Comparison of ENCODE assay signal across 8 mouse cellular contexts in genomic region chr13:92483348-92483747, GRCm38 (mm10). TPM values are rescaled to one million over a fixed set of nuclear protein-coding genes. Genes with fewer than 3 reads are reported as not detected.
DNase-seq lines count a peak whose midpoint lies in the region; ATAC-seq and TF ChIP-seq lines count a peak whose summit lies in the region.

No protein-coding gene starts in this region.

- DNase-seq in 3T3-L1 (ENCODE audit: low read depth, low spot score), result peak; percentile 69
- peak; percentile 14 to 25 for DNase-seq in adrenal gland, adult 18-20 months (ENCODE audit: low spot score in 2 of 2)
- DNase-seq in embryo, embryonic 11.5 days (ENCODE audit: low read depth, low spot score), result peak; percentile 30
- peak; percentile 36 to 38 for DNase-seq in heart, adult 2 months
- peak; percentile 56 to 64 for DNase-seq in kidney, adult 8-10 months
- DNase-seq in liver, adult 2 months (ENCODE audit: extremely low read depth, low read depth, low spot score), result peak; percentile 65
- peak; percentile 76 for DNase-seq in midbrain, postnatal 0 days (ENCODE audit: low spot score)

- peak overlapping the region; percentile 55 for H3K4me3 ChIP-seq in heart, adult 2 months
- H3K4me3 ChIP-seq in liver, adult 2 months (ENCODE audit: insufficient read depth, low read depth, low read length), result peak overlapping the region; percentile 63
- H3K4me3 ChIP-seq in midbrain, postnatal 0 days (ENCODE audit: low read depth, low read length), result peak overlapping the region; percentile 46
- H3K4me3 ChIP-seq in stomach, embryonic 14.5 days (ENCODE audit: low read depth, low read length), result peak overlapping the region; percentile 39

- TF ChIP-seq POLR2A in heart, adult 2 months (IDR thresholded peaks at IDR 0.05; ENCODE audit: insufficient read depth, low read depth, low read length), result no peak
- TF ChIP-seq POLR2A in liver, adult 2 months (IDR thresholded peaks at IDR 0.05; ENCODE audit: extremely low read depth, insufficient read depth, low read length), result no peak

- no peaks in the 10 kb centered on the region for H3K36me3 ChIP-seq in heart, adult 2 months (ENCODE audit: control insufficient read depth, insufficient read depth, low read length)
- H3K36me3 ChIP-seq in liver, adult 2 months (ENCODE audit: control insufficient read depth, insufficient read depth, low read length), result 0 out of 2 replicates have a peak, but pooled peaks cover 2% of the 10 kb centered on the region
- 0 out of 2 replicates have a peak, but pooled peaks cover 5% of the 10 kb centered on the region for H3K36me3 ChIP-seq in midbrain, postnatal 0 days (ENCODE audit: insufficient read depth, low read length)
- peaks cover 5% of the 10 kb centered on the region; the same call in 1 of the 2 replicates for H3K36me3 ChIP-seq in stomach, embryonic 14.5 days (ENCODE audit: control insufficient read depth, insufficient read depth, low read length)

- H3K27ac ChIP-seq in heart, adult 2 months, result peak overlapping the region; percentile 64; the same call in 1 of the 2 replicates
- no peak overlapping the region for H3K27ac ChIP-seq in liver, adult 2 months (replicated peaks; ENCODE audit: insufficient read depth, low read depth, low read length)
- H3K27ac ChIP-seq in midbrain, postnatal 0 days (ENCODE audit: low read depth, low read length), result peak overlapping the region; percentile 69; the same call in 1 of the 2 replicates
- H3K27ac ChIP-seq in stomach, embryonic 14.5 days (ENCODE audit: low read length), result no peak overlapping the region

- no peaks in the 10 kb centered on the region for H3K9me3 ChIP-seq in midbrain, postnatal 0 days (ENCODE audit: low read length)
- H3K9me3 ChIP-seq in stomach, embryonic 14.5 days (ENCODE audit: control insufficient read depth, low read depth, low read length), result no peaks in the 10 kb centered on the region

- no peak overlapping the region for H3K9ac ChIP-seq in heart, adult 2 months (ENCODE audit: low read depth, low read length)
- H3K9ac ChIP-seq in liver, adult 2 months (ENCODE audit: low read depth, low read length), result no peak overlapping the region
- H3K9ac ChIP-seq in midbrain, postnatal 0 days (replicated peaks; ENCODE audit: low read length, poor library complexity, severe bottlenecking), result no peak overlapping the region
- no peak overlapping the region for H3K9ac ChIP-seq in stomach, embryonic 14.5 days (replicated peaks; ENCODE audit: low read depth, low read length)

- peak; percentile 77 for TF ChIP-seq CTCF in heart, adult 2 months (IDR thresholded peaks at IDR 0.05)
- peak; percentile 67 for TF ChIP-seq CTCF in liver, adult 2 months (IDR thresholded peaks at IDR 0.05; ENCODE audit: low read depth, low read length)
- peak; percentile 83 for TF ChIP-seq CTCF in midbrain, postnatal 0 days (IDR thresholded peaks at IDR 0.05)

- WGBS in heart, adult 2 months, result 11% methylated on average over 3 of the region's 3 CpGs
- WGBS in liver, adult 2 months, result 7% methylated on average over 3 of the region's 3 CpGs
- 5% methylated on average over 3 of the region's 3 CpGs for WGBS in midbrain, postnatal 0 days
- 12% methylated on average over 3 of the region's 3 CpGs for WGBS in stomach, embryonic 14.5 days

- ATAC-seq in midbrain, postnatal 0 days (ENCODE audit: low FRiP score), result peak; percentile 85
- no peak for ATAC-seq in stomach, embryonic 14.5 days (ENCODE audit: insufficient number of reproducible peaks, insufficient read depth, low FRiP score, low read depth)

- no peaks in the 10 kb centered on the region for H3K4me1 ChIP-seq in heart, adult 2 months (ENCODE audit: control insufficient read depth, insufficient read depth, low read length)
- H3K4me1 ChIP-seq in liver, adult 2 months (ENCODE audit: control insufficient read depth, insufficient read depth, low read length), result no peaks in the 10 kb centered on the region
- H3K4me1 ChIP-seq in midbrain, postnatal 0 days (ENCODE audit: insufficient read depth, low read length), result no peaks in the 10 kb centered on the region
- no peaks in the 10 kb centered on the region for H3K4me1 ChIP-seq in stomach, embryonic 14.5 days (ENCODE audit: control insufficient read depth, insufficient read depth, low read length)

- no peaks in the 10 kb centered on the region for H3K79me2 ChIP-seq in heart, adult 2 months (replicated peaks; ENCODE audit: control insufficient read depth, insufficient read depth, low read length)
- no peaks in the 10 kb centered on the region for H3K79me2 ChIP-seq in liver, adult 2 months (ENCODE audit: control insufficient read depth, insufficient read depth, low read length)

- no peaks in the 10 kb centered on the region for H3K27me3 ChIP-seq in heart, adult 2 months (ENCODE audit: control insufficient read depth, insufficient read depth, low read length)
- no peaks in the 10 kb centered on the region for H3K27me3 ChIP-seq in liver, adult 2 months (ENCODE audit: control insufficient read depth, insufficient read depth, low read length)
- H3K27me3 ChIP-seq in midbrain, postnatal 0 days (ENCODE audit: insufficient read depth, low read length), result no peaks in the 10 kb centered on the region
- no peaks in the 10 kb centered on the region for H3K27me3 ChIP-seq in stomach, embryonic 14.5 days (ENCODE audit: control insufficient read depth, insufficient read depth, low read length)

- intact Hi-C loops in heart, adult 2 months (cut with DNase I), result loop anchor here (2.0 to 5.0 kb wide), 2 partner anchors 129 to 576 kb away; partner anchors contain the start of genes Dhfr and Msh3

- peak overlapping the region; percentile 51 for H3K4me2 ChIP-seq in midbrain, postnatal 0 days (ENCODE audit: low read depth, low read length, poor library complexity, severe bottlenecking)
- H3K4me2 ChIP-seq in stomach, embryonic 14.5 days (replicated peaks; ENCODE audit: low read depth, low read length), result peak overlapping the region; percentile 62

- TF ChIP-seq EP300 in heart, adult 2 months (IDR thresholded peaks at IDR 0.05; ENCODE audit: insufficient read depth, low read depth, low read length), result 0 out of 2 replicates have a peak, but pooled peaks have one; percentile 17

RNA-seq across cellular contexts. Expression of gene Fam151b, which starts 0.5 kb away (rescaled TPM):
- total RNA-seq in adrenal gland, adult 18-20 months (2021), result 1 to 10 TPM; 3.7 to 6.9 TPM
- total RNA-seq in heart, adult 2 months (2021), result 1 to 10 TPM; 2.0 to 2.2 TPM
- 1.0 and 1.7 TPM in 2 replicates for polyA plus RNA-seq in heart, adult 2 months (2012; rRNA removed)
- total RNA-seq in liver, adult 2 months (2014; rRNA removed), result 8.7 and 9.3 TPM in 2 replicates
- polyA plus RNA-seq in liver, adult 2 months (2012; rRNA removed), result 2.7 and 3.4 TPM in 2 replicates
- total RNA-seq in midbrain, postnatal 0 days (2014; rRNA removed), result 6.4 and 7.3 TPM in 2 replicates
- polyA plus RNA-seq in midbrain, postnatal 0 days (2015; fragmentation: Nextera tagmentation; extraction: Ambion mirVana), result 0.17 TPM in 1 of 2 replicates, not detected in the other
- polyA plus RNA-seq in stomach, embryonic 14.5 days (2014; fragmentation: Nextera tagmentation; extraction: Ambion mirVana), result 0.42 and 0.45 TPM in 2 replicates

RNA-seq across cellular contexts. Expression of gene Zfyve16, which starts 47.3 kb away (rescaled TPM):
- total RNA-seq in adrenal gland, adult 18-20 months (2021), result 10 to 100 TPM; 24.1 to 25.4 TPM
- total RNA-seq in heart, adult 2 months (2021), result 10 to 100 TPM; 11.5 to 11.7 TPM
- 2.9 and 8.4 TPM in 2 replicates for polyA plus RNA-seq in heart, adult 2 months (2012; rRNA removed)
- total RNA-seq in liver, adult 2 months (2014; rRNA removed), result 7.5 and 7.8 TPM in 2 replicates
- 0.76 and 0.97 TPM in 2 replicates for polyA plus RNA-seq in liver, adult 2 months (2012; rRNA removed)
- 16.8 and 18.3 TPM in 2 replicates for total RNA-seq in midbrain, postnatal 0 days (2014; rRNA removed)
- polyA plus RNA-seq in midbrain, postnatal 0 days (2015; fragmentation: Nextera tagmentation; extraction: Ambion mirVana), result 5.1 and 6.1 TPM in 2 replicates
- polyA plus RNA-seq in stomach, embryonic 14.5 days (2014; fragmentation: Nextera tagmentation; extraction: Ambion mirVana), result 14.6 TPM in 2 replicates

RNA-seq across cellular contexts. Expression of gene Ankrd34b, which starts 57.7 kb away (rescaled TPM):
- under 1 TPM; 0.38 to 0.76 TPM for total RNA-seq in adrenal gland, adult 18-20 months (2021)
- not detected for total RNA-seq in heart, adult 2 months (2021)
- not detected in 2 replicates for polyA plus RNA-seq in heart, adult 2 months (2012; rRNA removed)
- total RNA-seq in liver, adult 2 months (2014; rRNA removed), result not detected in 2 replicates
- not detected in 2 replicates for polyA plus RNA-seq in liver, adult 2 months (2012; rRNA removed)
- 6.8 and 8.1 TPM in 2 replicates for total RNA-seq in midbrain, postnatal 0 days (2014; rRNA removed)
- 4.2 and 4.8 TPM in 2 replicates for polyA plus RNA-seq in midbrain, postnatal 0 days (2015; fragmentation: Nextera tagmentation; extraction: Ambion mirVana)
- 0.11 and 0.19 TPM in 2 replicates for polyA plus RNA-seq in stomach, embryonic 14.5 days (2014; fragmentation: Nextera tagmentation; extraction: Ambion mirVana)

Comparison
In these comparisons a context has a peak if more than half of its experiments do, and no peak if none do; other contexts are left out.
1. DNase-seq: peak in every context shown above with its lines; median percentile 76 in midbrain, postnatal 0 days; 69 in 3T3-L1; 65 in liver, adult 2 months; 60 in kidney, adult 8-10 months; 37 in heart, adult 2 months; 30 in embryo, embryonic 11.5 days; 20 in adrenal gland, adult 18-20 months.
2. H3K27ac ChIP-seq: peak in heart, adult 2 months (single experiment) and midbrain, postnatal 0 days (single experiment); none in liver, adult 2 months (single experiment) and stomach, embryonic 14.5 days (single experiment).
3. Peak in every context shown above with its lines, with median percentiles within 50 percentile points of each other: H3K4me3 ChIP-seq and CTCF ChIP-seq.